Mouse (Mus musculus) layer of hippocampus, adult 11-12 months (tissue): Measurements from ENCODE around the gene Hmgxb4.

Experiments used
- DNase-seq: peaks from one replicate; pipeline ENCODE4 v3.0.0; 2022; ENCODE audit warnings: low spot score

The Hmgxb4 gene

DNA sequence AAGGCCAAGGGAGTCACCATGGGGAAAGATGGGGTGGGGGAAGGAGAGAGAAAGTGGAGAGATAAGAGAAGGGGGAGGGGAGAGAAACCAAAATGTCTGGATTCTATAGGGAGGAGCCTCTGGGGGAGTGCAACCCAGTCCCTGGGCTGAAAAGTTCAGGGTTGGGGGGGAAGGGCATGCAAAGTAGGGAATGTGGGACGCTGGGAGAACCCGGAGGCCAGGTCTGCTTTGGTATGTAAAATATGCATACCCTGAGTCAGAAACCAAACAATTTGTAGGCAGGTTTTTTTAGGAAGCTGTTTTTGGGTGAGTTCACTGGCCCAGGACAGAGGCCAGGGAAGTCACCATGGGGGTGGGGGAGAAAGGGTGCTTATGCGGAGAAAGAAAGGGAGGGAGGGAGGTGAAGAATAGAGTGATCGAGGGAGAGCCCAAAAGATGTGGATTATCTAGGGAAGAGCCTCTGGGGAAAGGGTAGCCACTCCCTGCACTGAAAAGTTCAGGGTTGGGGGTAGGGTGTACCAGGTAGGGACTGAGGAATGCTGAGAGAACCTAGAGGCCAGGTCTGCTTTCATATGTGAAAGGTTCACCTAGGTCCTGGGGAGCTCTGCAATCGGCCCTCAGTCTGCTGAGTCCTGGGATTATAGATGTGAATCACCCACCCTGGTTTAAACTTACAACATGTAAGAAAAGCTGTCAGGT, 25.3 kb downstream of the Hmgxb4 start:
- DNase-seq, result no peak

DNA sequence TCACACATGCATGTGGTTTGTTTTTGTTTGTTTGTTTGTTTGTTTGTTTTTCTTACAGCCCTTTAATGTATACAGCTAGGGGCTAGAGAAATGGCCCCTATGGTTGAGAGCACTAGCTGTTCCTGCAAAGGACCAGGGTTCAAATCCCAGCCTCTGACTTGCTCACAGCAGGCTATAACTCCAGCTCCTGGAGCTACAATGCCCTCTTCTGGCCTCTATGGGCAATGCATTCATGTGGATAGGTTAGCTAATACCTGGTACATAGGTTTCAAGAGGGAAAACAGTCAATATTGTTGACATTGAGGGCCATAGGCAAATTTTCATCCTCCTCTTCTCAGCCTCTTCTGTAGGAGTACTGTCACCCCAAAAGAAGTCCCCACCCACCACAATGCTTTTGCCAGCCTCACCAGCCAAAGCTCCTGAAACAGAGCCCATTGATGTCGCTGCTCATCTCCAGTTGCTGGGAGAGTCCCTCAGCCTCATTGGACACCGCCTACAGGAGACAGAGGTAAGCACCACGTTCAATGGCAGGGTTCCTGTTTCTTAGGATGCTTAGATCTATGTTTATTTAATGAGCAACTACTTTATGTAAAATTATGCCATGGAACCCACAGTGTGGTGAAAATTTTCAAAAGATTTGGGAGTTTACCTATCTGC, 30.6 kb downstream of the Hmgxb4 start:
- no peak for DNase-seq

DNA sequence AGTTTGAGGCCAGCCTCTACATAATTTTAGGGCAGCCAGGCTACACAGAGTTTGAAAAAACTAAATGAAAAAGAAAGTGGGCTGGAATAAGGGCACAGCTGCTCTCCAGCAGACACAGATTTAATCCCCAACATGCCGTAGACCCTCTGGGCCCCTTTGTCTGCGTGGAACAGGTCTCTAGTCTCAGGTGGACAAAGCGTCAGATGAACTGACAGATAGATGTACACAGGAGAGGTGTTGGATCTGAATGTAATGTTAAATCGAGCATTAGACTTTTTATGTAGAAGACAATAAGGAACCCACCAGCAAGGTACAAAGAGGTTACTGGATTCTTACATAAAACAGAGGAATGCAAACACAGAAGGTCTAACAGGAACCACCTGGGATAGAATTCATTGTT, 32.7 kb downstream of the Hmgxb4 start:
- no peak for DNase-seq

DNA sequence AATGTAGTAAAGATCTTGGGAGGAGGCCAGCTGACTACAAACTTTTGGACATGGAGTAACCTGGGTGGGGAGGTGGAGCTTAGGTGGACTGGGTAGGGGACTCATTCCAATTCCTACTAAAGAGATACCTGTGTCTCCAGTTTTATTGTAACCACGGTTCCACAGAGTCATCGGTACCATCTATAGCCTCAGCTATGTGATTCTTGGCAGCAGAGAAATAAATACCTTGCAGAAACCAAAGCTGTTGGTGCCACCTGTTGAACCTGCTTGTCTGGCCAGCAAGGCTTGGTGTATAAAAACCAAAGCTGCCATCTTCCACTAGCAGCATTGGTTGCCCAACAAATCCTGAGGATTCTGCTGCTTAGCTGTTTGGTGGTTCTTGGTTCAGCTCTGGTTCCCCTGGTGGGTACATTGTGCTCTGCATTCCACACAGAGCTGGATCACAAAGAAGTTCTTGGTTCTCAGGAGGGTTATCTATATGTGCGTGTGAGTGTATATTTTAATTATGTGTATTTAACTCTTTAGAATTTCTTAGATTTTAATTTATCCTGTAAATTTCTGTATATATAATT, 37.4 kb downstream of the Hmgxb4 start:
- no peak for DNase-seq

DNA sequence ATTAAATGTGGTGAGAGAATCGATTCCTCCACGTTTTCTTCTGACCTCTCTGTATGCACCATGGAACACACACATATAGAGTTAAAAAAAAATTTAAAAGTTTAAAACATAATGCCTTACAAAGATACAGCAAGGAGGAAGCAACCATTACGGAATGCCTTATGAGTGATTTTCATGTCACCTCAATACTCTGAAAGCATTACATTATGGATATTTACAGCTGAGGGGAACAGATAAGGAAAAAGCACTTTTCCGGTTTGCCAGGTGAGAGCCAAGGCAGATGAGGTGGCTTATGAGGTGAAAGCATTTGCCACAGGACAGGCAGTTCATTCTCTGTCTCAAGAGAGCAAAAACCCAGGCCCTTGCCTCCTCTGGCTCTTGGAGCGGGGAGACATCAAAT, 39.8 kb downstream of the Hmgxb4 start:
- no peak for DNase-seq

DNA sequence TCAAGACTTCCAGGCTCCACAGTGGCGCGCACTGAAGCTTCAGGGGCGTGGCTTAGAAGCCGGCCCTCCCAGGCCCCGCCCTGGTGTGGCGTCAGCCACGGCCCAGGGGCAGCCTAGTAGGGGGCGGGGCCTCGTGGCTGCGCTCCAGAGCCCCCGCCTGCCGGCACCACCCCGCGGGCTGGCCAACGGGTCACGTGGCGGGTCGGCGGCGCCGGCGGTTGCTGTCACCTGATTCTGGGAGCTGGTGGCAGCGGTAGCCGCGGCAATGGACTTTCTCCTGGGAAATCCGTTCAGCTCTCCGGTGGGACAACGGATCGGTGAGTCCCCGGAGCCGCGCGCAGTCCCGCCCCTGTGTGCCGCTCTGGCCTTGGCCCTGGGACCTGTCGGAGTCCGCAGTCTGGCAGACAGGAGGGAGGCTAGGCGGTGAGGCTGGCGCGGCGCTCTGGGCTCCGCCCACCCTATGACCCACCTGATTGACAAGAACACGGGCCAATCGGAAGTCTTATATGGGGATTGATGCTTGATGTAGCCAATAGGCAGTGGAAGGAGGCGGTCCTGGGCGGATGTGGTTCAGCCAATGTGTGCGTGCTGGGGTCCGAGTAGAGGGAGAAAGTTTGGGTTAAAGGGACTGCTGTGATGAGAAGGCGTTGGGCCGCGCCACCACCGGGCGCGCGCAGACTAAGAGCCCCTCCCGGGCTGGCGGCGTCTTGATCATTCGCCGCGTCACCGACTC, 40.5 kb downstream of the Hmgxb4 start, which contains the start of gene Tom1:
Tom1 (plus strand) TSS at position 195 of the 733 bp plus-strand sequence.
- peak; percentile 99 for DNase-seq

DNA sequence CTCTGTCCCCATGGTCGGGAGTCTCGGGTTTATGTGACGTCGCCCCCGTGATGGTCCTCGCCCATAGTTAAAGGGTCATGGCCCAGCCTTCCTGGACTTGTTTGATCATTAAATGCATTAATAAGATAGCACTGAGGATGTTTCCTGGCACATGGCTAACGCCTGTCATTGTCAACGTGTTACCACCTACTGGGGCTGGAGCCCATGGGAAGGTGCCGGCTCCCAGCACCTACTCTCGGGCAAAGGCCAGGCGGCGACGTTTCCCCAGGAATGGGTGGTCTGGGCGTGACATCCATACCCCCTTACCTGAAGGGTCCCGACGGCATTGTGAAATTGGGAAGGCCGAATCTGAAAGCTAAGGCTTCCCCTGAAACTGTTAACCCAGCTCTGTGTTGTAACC, 41.1 kb downstream of the Hmgxb4 start:
- DNase-seq, result no peak

DNA sequence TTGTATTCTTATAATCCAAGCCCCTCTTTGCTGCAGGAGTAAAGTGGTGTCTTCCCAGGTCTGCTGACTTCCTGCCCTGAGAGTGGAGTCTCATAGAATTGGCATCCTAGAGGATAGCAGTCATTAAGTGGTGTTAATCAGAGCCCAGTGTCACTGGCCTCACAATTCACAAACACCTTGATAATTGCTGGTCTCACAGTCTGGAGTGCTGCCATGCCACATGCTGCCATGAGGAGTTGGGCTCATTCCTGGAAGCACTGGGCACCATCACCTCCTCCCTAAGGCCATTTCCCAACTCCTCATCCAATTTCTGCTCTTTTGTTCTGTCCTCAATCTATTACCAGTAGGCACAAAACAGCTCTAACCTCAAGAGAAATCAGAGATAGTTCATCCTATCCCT, 42.5 kb downstream of the Hmgxb4 start:
- no peak for DNase-seq

DNA sequence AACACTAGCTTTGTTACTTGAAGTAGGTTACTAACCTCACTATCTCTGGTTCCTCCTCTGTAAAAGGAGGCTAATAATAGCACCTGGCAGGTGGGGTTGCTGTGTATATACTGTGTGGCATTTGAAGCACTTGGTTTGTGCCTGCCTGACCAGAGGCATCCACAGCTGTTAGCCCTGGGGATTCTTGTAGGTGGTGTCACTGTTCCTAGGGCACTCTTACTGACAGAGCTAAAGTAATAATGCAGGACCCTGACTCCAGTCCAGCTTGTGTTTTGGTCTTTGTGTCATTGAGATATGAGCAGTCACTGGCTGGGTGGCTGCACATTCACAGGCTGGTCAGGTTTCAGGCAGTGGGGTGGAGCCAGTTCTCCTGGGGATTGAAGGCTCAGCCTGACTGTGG, 45.3 kb downstream of the Hmgxb4 start:
- DNase-seq, result no peak

DNA sequence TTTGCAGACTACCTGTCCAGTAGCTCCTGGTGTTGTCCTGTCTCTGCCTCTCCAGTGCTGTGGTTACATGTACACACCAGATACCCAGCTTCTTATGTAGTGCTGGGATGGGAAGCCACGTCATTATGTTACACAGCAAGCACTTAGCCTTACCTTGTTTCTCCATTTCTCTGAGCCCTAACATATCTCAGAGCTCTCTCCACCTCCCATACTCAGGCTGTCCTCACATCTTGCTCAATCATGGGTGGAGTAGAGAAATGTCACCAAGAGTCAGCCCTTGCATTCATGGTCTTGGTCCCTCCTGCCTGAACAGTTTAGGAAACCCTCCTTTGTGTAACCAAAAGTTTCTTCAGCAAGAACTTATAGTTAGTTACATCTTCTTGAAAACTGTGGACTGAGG, 46.6 kb downstream of the Hmgxb4 start:
- no peak for DNase-seq

DNA sequence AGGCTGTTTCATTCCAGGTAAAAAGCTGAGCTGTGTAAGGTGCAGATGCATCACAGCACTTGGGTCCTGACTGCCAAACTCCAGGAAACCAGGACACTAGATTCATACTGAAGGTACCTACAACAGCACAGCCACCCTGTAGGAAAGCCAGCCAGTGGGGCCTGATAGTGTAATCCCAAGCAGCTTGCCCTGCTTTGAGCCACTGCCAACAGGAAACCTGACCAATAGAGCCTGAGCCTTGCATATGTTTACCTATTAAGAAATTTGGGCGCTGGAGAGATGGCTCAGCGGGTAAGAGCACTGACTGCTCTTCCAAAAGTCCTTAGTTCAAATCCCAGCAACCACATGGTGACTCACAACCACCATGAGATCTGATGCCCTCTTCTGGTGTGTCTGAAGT, 49.0 kb downstream of the Hmgxb4 start:
- DNase-seq, result no peak

DNA sequence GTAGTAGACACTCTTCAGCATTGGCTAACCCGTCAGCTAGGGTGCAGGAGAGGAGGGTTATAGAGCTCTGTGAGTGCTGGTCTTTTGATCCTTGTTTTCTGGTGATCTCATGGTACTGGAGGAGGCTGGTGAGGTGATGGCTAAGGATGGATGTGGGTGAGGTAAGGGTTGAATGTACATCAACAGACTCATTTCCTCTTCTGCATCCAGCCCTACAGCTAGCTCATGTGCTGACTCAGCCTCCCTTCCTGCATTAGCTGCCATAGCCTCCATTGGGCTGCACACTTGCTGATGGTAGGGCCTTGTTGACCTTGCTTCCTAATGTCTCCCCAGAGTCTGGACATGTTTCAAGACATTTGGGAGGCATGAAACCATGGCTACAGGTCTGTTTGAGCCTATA, 49.8 kb downstream of the Hmgxb4 start:
- DNase-seq, result no peak

DNA sequence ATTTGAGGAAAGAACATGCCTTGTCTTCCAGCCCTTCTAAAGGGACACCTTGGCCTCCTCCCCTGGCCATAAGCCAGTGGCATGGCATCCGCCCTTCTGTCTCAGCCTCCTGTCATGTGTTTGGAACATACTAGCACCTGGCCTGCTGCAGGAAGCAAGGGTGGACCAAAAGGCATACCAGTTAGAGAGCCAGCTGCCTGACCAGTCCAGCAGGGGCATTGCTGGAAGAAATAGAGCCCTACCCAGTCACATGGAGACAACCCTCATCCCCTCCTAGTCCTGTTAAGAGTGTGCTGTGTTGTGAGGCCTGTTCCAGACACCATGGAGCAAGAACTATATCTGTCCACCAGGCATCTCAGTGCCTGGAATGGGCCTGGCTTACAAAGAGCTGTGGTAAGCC, 53.1 kb downstream of the Hmgxb4 start:
- DNase-seq, result no peak

DNA sequence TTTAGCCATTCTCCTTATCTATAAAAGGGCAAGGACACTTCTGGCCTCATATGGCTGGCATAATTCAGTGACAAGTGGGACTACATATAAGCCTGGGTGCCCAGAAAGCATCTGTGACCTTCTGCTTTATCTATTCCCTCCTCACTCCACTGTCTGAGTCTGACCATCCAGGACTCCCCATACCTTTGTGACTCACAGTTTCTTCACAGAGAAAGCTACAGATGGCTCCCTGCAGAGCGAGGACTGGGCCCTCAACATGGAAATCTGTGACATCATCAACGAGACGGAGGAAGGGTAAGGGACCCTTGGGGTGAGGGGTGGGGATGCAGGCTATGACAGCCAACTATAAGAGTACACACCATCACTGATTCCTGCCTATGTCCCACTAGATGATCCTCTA, 54.6 kb downstream of the Hmgxb4 start:
- DNase-seq, result no peak

DNA sequence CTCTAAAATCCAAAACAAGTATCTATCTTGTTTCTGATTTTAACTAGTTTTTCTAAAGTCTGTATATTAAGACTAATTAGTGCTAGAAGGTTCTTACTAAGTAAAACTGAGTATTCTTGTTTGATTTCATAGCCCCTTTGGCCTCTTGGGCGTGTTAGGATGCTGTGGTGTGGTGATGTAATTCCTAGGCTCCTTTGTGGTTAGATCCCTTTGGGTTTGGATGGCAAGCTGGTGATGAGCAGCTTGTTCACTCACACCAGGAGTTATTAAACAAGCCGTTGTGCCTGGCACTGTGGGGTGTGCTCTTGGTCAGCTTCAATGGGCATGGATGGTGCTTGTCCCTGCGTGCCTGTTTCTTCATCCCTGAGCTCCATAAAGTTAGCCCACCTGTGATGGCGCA, 60.2 kb downstream of the Hmgxb4 start:
- DNase-seq, result no peak

DNA sequence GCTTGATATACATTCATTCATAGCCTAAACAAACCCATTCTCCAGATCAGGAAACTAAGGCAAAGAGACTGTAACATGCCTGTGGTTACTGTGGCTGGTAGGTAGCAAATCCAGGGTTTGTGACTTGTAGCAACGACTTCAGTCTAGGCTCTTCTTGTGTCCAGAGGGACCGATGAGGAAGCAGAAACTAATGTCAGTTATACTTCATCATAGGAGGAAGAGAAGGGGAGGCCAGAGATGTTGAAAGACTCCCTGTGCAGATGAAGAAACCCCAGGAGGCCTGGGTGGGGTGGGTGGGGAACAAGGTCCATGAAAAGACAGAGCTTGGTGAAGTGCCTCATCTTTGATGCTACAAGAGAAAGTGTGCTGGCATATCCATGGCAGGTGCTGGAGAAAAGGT, 62.5 kb downstream of the Hmgxb4 start:
- no peak for DNase-seq

DNA sequence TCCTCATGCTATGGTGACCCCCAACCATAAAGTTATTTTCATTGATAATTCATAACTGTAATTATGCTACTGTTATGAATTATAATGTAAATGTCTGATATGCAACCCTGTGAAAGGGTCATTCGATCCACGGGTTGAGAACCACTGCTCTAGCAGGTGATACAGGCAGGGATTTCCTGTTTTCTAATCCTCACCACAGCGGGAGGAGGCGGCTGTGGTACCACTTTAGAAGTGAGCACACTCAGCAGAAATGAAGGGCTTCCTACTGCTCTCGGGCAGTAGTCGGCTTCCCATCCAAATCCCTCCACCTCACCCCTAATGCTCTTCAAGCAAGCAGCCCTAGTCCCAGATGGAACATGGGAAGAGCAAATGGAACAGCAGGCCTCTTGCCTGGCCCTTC, 66.9 kb downstream of the Hmgxb4 start:
- no peak for DNase-seq

DNA sequence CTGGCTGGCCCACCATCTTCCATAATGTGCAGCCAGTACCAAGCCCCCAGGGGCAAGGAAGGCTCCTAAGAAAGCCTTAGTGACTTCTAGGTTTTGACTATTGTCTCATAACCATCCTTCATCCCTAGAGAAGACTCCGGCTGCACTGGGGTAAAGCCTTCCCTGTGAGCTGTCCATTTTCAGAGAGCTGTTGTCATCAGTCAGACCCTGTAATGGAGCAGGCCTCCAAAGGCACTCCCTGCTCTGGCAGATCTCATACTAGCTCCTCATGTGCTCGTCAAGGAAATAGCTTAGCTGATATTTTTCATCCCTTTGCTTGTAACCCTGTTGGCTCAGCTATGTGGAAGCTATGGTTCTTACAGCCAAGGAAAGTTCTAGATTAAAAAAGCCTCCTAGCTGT, 67.7 kb downstream of the Hmgxb4 start:
- no peak for DNase-seq

DNA sequence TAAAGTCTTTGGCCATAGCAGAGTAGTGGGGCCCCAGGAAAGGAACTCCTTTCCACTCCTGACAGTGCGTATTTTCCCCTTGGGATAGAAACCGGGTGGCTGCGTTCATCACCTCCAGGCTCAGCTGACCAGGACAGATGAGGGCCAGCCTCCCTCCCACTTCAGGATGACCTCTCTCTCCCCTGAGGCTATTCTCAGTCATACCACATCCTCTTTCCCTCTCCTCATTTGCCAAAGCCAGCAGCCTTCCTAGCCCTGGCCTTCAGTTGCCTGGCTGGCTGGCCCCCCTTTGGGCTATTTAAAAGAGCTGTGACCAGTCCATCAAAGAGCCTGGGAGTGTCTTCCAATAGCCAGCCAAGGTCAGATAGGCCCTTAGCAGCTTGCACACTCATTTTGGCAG, 70.1 kb downstream of the Hmgxb4 start:
- DNase-seq, result peak; percentile 34

DNA sequence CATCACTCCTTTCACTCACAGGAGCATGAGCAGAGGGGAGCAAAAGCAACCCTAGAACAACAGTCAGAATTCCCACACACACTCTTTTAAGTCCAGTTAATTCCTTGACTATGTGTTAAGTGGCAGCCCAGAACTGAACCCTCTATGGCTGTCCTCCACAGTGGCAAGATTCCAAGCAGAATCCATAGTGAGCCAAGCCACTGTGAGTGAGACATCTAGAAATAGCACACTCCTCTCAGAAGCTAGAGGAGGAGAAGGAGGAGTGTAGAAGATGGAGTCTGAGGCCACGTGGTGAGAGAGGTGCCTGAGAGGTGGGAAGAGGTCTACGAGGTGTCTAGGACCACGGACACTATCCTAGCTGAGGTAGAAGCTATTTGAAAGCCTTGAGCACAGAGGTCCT, 71.6 kb downstream of the Hmgxb4 start:
- no peak for DNase-seq

DNA sequence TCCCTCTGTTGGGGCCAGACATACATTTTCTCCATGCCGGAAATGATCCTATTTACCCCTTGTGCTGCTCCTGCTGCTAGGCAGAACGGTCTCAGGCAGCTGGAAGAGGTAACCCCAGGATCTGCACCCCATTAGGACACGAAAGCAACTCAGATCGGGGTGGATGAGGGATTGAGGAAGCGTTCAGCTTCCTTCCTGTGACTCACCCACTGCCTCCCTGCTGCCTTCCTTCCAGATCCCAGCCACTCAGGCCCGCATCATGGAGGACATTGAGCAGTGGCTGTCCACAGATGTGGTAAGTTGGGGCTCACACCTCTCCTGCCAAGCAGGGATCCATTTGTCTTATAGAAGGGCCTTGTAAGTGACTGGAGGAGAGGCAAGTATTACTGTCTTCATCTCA, 74.1 kb downstream of the Hmgxb4 start:
- no peak for DNase-seq

DNA sequence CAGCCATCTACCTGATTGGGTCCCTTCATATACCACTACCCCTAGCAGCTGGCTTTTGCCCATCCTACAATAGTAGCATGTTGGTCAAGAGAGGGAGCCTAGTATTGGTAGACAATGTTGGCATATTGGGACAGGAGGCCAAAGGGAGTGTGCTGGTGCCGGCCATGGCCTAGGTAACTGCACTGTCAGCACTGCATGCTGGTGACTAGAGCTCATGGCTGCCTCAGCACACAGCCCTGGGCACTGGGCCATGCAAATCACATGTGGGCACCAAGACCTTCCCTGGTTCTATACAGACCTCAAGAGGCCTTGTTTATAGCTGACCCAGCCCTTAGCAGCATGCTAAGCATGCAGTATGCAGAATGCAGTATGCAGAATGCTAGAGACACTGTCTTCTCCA, 77.1 kb downstream of the Hmgxb4 start:
- no peak for DNase-seq
